Mouse (Mus musculus): ENCODE data around the gene Ramac. TPM values are rescaled to one million over a fixed set of nuclear protein-coding genes. Genes with fewer than 3 reads are reported as not detected.

Ramac gene
- polyA plus RNA-seq (2014; fragmentation: Nextera tagmentation; extraction: Ambion mirVana): 109 and 113 TPM in 2 replicates

DNA sequence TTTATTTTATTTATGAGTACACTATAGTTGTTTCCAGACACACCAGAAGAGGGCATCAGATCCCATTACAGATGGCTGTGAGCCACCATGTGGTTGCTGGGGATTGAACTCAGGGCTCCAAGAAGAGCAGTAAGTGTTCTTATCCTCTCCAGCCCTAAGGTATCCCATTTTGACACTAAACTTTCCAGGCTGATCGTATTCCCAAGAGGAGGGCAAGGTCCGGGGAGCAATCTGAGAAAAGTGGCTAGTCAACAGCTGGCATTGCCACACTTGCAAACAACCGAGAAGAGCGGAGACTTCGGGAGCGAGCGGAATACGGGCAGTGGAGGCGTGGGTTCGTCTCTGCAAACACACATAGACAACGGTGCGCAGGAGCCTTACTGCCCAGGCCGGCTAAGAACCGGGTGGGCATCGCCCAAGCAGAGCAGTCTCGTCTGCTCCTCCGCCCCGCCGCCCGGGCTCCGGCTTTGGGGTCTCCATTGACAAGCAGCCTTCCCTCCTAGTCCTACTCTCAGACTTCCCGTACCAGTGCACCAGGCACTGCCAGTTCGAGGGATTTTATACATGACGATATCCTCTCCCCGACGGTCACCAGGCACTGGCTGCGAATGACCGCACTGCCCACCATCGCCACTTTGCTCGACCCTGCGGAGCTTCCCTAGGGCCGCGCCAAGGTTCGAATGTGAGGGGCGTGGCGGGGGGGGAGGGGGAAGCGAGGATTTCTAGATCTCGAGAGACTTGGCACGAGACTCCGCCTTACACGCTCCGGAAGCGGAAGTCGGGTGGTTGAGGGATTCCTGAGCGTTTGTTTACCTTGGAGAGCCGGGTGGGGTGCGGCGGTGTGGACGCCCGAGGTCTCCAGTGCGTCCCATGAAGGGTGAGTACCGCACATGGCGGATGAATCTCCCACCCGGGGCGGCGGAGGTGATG, at the start of gene Ramac:
Ramac (plus strand) TSS at position 746 of the 930 bp plus-strand sequence.
- H3K27me3 ChIP-seq (ENCODE audit: control insufficient read depth, insufficient read depth, low read length): no peaks in the 10 kb centered on the region
- H3K36me3 ChIP-seq (ENCODE audit: control insufficient read depth, insufficient read depth, low read length): no peaks in the 10 kb centered on the region
- peak within 1 kb of the TSS; percentile 88 for H3K9ac ChIP-seq (ENCODE audit: low read length)
- peak within 1 kb of the TSS; percentile 96 for H3K4me2 ChIP-seq (ENCODE audit: low read depth, severe bottlenecking)
- H3K27ac ChIP-seq (replicated peaks; ENCODE audit: low read depth, low read length): peak within 1 kb of the TSS; percentile 77
- 0 out of 2 replicates have a peak, but pooled peaks cover 3% of the 10 kb centered on the region for H3K4me1 ChIP-seq (ENCODE audit: control insufficient read depth, insufficient read depth, low read length)
- under 1% methylated on average over 56 of the region's 56 CpGs for WGBS
- DNase-seq (ENCODE audit: low spot score) (peak; percentile 96), ATAC-seq (ENCODE audit: insufficient number of reproducible peaks, low FRiP score, low TSS enrichment, low read depth) (peak; percentile 93)
- H3K4me3 ChIP-seq (ENCODE audit: low read depth, low read length): peak within 1 kb of the TSS; percentile 76
- H3K9me3 ChIP-seq (ENCODE audit: control insufficient read depth, low read length): no peaks in the 10 kb centered on the region

DNA sequence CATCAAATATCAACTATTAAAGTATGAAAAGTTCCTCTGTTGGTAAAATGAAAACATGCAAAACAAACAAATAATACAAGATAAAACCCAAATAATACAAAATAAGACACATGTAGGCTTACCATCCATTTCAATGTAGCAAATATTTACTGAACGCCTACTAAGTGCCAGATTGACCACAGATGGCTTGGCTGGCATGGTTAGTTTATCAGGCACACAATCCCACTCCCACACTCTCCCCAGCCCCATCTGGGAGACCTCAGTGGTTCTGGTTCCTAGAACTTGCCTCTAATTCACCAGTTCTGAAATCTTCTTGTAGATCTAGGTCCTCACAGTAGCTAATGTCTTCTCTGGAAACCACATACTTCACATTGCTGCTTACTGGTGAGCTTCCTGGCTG, 44.1 kb upstream of the Ramac start:
- no peak overlapping the region for H3K27ac ChIP-seq (replicated peaks; ENCODE audit: low read depth, low read length)
- H3K4me2 ChIP-seq (ENCODE audit: low read depth, severe bottlenecking): no peak overlapping the region
- DNase-seq (ENCODE audit: low spot score): no peak
- no peaks in the 10 kb centered on the region for H3K27me3 ChIP-seq (ENCODE audit: control insufficient read depth, insufficient read depth, low read length)
- H3K9me3 ChIP-seq (ENCODE audit: control insufficient read depth, low read length): no peaks in the 10 kb centered on the region
- ATAC-seq (ENCODE audit: insufficient number of reproducible peaks, low FRiP score, low TSS enrichment, low read depth): no peak
- no peak overlapping the region for H3K4me3 ChIP-seq (ENCODE audit: low read depth, low read length)
- peaks cover 9% of the 10 kb centered on the region; the same call in 1 of the 2 replicates for H3K4me1 ChIP-seq (ENCODE audit: control insufficient read depth, insufficient read depth, low read length)
- 86% methylated on average over 1 of the region's 1 CpGs for WGBS
- no peaks in the 10 kb centered on the region for H3K36me3 ChIP-seq (ENCODE audit: control insufficient read depth, insufficient read depth, low read length)
- no peak overlapping the region for H3K9ac ChIP-seq (ENCODE audit: low read length)

DNA sequence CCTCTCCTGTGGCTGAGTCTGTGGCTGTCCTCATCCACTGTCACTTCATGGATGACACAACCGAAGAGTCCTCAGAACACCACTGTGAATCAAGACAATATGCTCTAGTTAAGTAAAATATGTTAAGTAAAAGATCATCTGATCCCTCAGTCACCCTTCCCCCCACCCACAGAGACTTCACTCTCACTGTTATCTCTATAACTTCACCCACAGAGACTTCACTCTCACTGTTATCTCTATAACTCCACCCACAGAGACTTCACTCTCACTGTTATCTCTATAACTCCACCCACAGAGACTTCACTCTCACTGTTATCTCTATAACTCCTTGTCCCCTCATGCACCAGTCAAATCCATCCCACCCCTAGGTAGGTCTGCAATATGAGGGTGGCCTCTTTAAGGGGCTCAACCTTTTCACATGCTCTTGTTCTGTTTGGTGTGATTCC, 43.5 kb upstream of the Ramac start:
- H3K9ac ChIP-seq (ENCODE audit: low read length): no peak overlapping the region
- H3K4me1 ChIP-seq (ENCODE audit: control insufficient read depth, insufficient read depth, low read length): peaks cover 9% of the 10 kb centered on the region; the same call in 1 of the 2 replicates
- no peak overlapping the region for H3K4me2 ChIP-seq (ENCODE audit: low read depth, severe bottlenecking)
- no peak overlapping the region for H3K4me3 ChIP-seq (ENCODE audit: low read depth, low read length)
- no peaks in the 10 kb centered on the region for H3K27me3 ChIP-seq (ENCODE audit: control insufficient read depth, insufficient read depth, low read length)
- no peaks in the 10 kb centered on the region for H3K36me3 ChIP-seq (ENCODE audit: control insufficient read depth, insufficient read depth, low read length)
- 81% methylated on average over 1 of the region's 1 CpGs for WGBS
- DNase-seq (ENCODE audit: low spot score) (no peak), ATAC-seq (ENCODE audit: insufficient number of reproducible peaks, low FRiP score, low TSS enrichment, low read depth) (no peak)
- H3K9me3 ChIP-seq (ENCODE audit: control insufficient read depth, low read length): no peaks in the 10 kb centered on the region
- H3K27ac ChIP-seq (replicated peaks; ENCODE audit: low read depth, low read length): no peak overlapping the region

DNA sequence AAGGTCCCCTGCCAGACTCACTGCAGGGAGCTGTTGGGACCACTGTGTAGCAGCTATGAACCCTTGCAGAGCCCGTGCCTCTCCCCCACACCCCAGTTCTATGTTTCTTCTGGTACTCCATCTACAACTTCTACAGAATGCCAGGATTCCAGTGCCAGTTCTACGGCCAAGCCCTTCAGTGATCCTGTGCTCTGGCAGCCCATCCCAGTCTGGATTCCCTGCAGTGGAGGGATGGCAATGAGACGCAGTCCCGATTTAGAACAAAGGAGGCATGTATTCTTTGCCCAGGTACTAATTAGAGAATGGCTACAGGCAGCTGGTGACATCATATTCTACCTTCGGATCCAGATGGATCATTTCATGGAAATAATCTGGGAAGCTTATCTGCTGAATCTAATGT, 41.5 kb upstream of the Ramac start:
- Histone ChIP-seq H3K9ac (ENCODE audit: low read length) (no peak overlapping the region), H3K9me3 (ENCODE audit: control insufficient read depth, low read length) (no peaks in the 10 kb centered on the region), H3K4me1 (ENCODE audit: control insufficient read depth, insufficient read depth, low read length) (peaks cover 19% of the 10 kb centered on the region), H3K27ac (replicated peaks; ENCODE audit: low read depth, low read length) (no peak overlapping the region), H3K36me3 (ENCODE audit: control insufficient read depth, insufficient read depth, low read length) (no peaks in the 10 kb centered on the region), H3K4me3 (ENCODE audit: low read depth, low read length) (no peak overlapping the region), H3K4me2 (ENCODE audit: low read depth, severe bottlenecking) (no peak overlapping the region), H3K27me3 (ENCODE audit: control insufficient read depth, insufficient read depth, low read length) (no peaks in the 10 kb centered on the region)
- 73% methylated on average over 5 of the region's 5 CpGs for whole genome bisulfite sequencing
- DNase-seq (ENCODE audit: low spot score) (no peak), ATAC-seq (ENCODE audit: insufficient number of reproducible peaks, low FRiP score, low TSS enrichment, low read depth) (no peak)

DNA sequence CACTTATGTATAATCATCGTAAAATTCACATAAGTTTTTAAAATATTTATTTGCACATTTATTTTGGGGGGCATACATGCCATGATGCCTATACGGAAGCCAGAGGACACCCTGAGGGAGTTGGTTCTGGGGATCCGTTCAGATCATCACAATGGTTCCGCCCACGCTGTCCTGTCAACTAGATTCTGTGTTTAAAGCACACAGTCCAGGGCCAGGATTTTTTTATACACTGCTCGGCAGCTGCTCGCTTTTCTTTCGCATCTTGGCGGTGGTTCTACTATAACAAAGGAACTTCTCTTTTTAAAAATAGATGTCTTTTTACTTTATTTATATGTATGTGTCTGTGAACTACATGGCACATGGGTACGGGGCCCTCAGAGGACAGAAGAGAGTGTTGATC, 38.9 kb upstream of the Ramac start:
- no peaks in the 10 kb centered on the region for H3K27me3 ChIP-seq (ENCODE audit: control insufficient read depth, insufficient read depth, low read length)
- ATAC-seq (ENCODE audit: insufficient number of reproducible peaks, low FRiP score, low TSS enrichment, low read depth) (no peak), DNase-seq (ENCODE audit: low spot score) (no peak)
- H3K9me3 ChIP-seq (ENCODE audit: control insufficient read depth, low read length): no peaks in the 10 kb centered on the region
- 92% methylated on average over 10 of the region's 10 CpGs for WGBS
- no peak overlapping the region for H3K27ac ChIP-seq (replicated peaks; ENCODE audit: low read depth, low read length)
- H3K4me3 ChIP-seq (ENCODE audit: low read depth, low read length): no peak overlapping the region
- no peaks in the 10 kb centered on the region for H3K36me3 ChIP-seq (ENCODE audit: control insufficient read depth, insufficient read depth, low read length)
- H3K4me2 ChIP-seq (ENCODE audit: low read depth, severe bottlenecking): no peak overlapping the region
- H3K9ac ChIP-seq (ENCODE audit: low read length): no peak overlapping the region
- peaks cover 20% of the 10 kb centered on the region for H3K4me1 ChIP-seq (ENCODE audit: control insufficient read depth, insufficient read depth, low read length)

DNA sequence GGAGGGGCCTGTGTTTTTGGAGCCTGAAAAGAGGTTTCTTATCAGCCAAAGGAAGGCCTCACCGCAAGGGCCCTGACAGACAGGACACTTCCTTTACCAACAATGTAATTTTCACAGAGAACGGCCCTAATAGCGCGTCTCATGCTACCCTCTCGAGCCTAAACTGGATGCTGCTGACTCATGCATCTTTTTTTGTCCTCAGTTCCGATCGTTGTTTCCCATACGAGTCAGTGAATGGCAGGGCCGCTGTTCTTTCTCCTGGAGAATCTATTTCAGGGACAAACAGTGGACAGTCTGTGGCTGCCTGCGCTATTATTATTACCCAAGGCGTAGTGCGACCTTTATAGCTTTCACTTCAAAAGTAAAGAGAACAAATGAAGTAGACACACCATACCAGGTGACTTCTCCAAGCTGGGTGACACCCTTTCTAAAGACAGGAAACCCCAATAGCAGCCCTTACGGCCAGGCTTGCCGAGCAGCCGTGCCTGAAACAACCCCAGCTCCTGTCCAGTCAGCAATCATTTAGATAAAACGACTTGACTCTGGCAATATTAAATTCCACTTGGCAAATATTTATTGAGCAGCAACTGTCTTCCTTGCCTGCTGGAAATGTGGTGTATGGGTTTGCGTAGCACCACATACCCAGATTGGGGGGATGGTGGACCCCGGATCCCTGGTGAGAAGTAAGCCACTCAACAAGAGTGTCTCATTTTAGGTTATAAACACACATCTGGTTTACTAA, 36.6 kb upstream of the Ramac start:
- WGBS: 47% methylated on average over 18 of the region's 18 CpGs
- Histone ChIP-seq H3K27ac (replicated peaks; ENCODE audit: low read depth, low read length) (peak overlapping the region; percentile 85), H3K4me2 (ENCODE audit: low read depth, severe bottlenecking) (0 out of 2 replicates have a peak overlapping the region, but pooled peaks have one; percentile 7), H3K36me3 (ENCODE audit: control insufficient read depth, insufficient read depth, low read length) (no peaks in the 10 kb centered on the region), H3K4me3 (ENCODE audit: low read depth, low read length) (no peak overlapping the region), H3K4me1 (ENCODE audit: control insufficient read depth, insufficient read depth, low read length) (peaks cover 15% of the 10 kb centered on the region), H3K9ac (ENCODE audit: low read length) (no peak overlapping the region), H3K9me3 (ENCODE audit: control insufficient read depth, low read length) (no peaks in the 10 kb centered on the region), H3K27me3 (ENCODE audit: control insufficient read depth, insufficient read depth, low read length) (no peaks in the 10 kb centered on the region)
- ATAC-seq (ENCODE audit: insufficient number of reproducible peaks, low FRiP score, low TSS enrichment, low read depth) (peak; percentile 63), DNase-seq (ENCODE audit: low spot score) (peak; percentile 40)

DNA sequence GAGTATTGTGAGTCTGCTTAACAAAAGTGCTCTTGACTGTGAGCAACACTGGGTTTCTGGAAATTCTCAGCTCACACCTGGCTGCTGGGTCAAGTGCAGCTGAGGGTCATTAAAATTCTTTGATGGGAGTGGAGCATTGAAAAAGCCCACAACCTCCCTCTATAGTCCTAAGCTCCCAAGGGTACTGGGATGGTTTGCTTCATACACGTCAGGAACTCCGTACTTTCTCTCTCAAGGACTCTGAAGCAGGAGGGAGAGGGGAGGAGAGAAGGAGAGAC, 36.1 kb upstream of the Ramac start:
- peak overlapping the region; percentile 85 for H3K27ac ChIP-seq (replicated peaks; ENCODE audit: low read depth, low read length)

DNA sequence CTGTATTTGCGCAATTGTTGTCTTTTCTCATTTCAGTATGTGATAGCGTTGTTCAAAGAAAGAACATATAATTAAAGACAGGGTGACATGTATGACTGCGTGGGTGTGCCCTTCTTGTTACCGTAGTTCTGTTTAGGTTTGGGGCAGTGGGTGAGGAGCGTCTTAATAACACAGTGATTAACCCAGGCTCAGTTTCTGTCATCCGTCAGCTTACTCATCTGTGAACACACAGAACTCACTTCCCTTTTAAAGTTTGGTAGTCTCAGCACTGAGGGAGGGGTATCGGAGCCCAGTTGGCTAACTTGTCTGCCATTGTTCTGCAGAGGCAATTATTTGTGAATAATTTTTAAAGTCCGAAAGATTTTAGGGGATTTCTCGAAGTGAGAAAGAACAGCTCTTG, 35.0 kb upstream of the Ramac start:
- Histone ChIP-seq H3K27me3 (ENCODE audit: control insufficient read depth, insufficient read depth, low read length) (no peaks in the 10 kb centered on the region), H3K27ac (replicated peaks; ENCODE audit: low read depth, low read length) (no peak overlapping the region), H3K4me1 (ENCODE audit: control insufficient read depth, insufficient read depth, low read length) (peaks cover 13% of the 10 kb centered on the region), H3K9ac (ENCODE audit: low read length) (no peak overlapping the region), H3K4me2 (ENCODE audit: low read depth, severe bottlenecking) (no peak overlapping the region), H3K9me3 (ENCODE audit: control insufficient read depth, low read length) (no peaks in the 10 kb centered on the region), H3K36me3 (ENCODE audit: control insufficient read depth, insufficient read depth, low read length) (no peaks in the 10 kb centered on the region), H3K4me3 (ENCODE audit: low read depth, low read length) (no peak overlapping the region)
- ATAC-seq (ENCODE audit: insufficient number of reproducible peaks, low FRiP score, low TSS enrichment, low read depth) (no peak), DNase-seq (ENCODE audit: low spot score) (no peak)
- WGBS: 85% methylated on average over 9 of the region's 9 CpGs

More for the DNA sequence above, 36.1 kb upstream of the Ramac start:
- Histone ChIP-seq H3K36me3 (ENCODE audit: control insufficient read depth, insufficient read depth, low read length) (no peaks in the 10 kb centered on the region), H3K4me2 (ENCODE audit: low read depth, severe bottlenecking) (no peak overlapping the region), H3K4me1 (ENCODE audit: control insufficient read depth, insufficient read depth, low read length) (peaks cover 13% of the 10 kb centered on the region), H3K9ac (ENCODE audit: low read length) (no peak overlapping the region), H3K27me3 (ENCODE audit: control insufficient read depth, insufficient read depth, low read length) (no peaks in the 10 kb centered on the region), H3K9me3 (ENCODE audit: control insufficient read depth, low read length) (no peaks in the 10 kb centered on the region), H3K4me3 (ENCODE audit: low read depth, low read length) (no peak overlapping the region)
- DNase-seq (ENCODE audit: low spot score): peak; percentile 88
- 28% methylated on average over 2 of the region's 2 CpGs for WGBS
- ATAC-seq (ENCODE audit: insufficient number of reproducible peaks, low FRiP score, low TSS enrichment, low read depth): peak; percentile 90; the same call in 1 of the 2 replicates

Measured in limb, embryonic 11.5 days (tissue).